Mouse (Mus musculus) c-Kit-positive CD71-positive TER-119-positive erythroid progenitor cells, embryonic 14.5 days (primary cell): Measurements from ENCODE around the gene Olfr19.
"Not testable (repeated sequence)": the region's sequence is repeated elsewhere in the genome, so short reads cannot be mapped to it uniquely, and the experiment has no call there.

Source experiments
- DNase-seq: peaks from one replicate; pipeline ENCODE4 v3.0.0-alpha.2; 2013; ENCODE audit warnings: low spot score

Olfr19 gene

DNA sequence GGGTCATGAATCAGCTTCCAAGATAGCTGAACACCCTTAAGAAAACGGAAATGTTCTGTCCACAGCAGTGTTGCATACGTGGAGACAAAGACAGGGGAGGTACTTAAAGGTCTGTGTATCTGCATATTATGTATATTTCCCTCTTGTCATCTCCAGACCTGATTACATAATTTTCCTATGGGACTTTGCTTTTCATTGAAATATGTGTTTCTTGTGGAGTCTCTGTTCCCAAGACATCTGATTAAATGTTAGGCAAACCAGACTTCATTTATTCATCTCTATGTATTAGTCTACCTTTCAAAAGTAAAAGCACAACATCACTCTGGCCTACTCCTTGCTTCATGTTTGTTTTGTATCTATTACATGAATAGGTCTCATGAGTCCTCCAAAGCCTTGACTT is at the start of gene Olfr19:
Olfr19 (minus strand) TSS at position 101 of the 400 bp plus-strand sequence.
- DNase-seq, result no peak

GRCm38 (mm10) chr16:16684975-16685374 is 8.8 kb upstream of the Olfr19 start:
- no peak for DNase-seq

GRCm38 (mm10) chr16:16684053-16684452 is 7.8 kb upstream of the Olfr19 start:
- no peak for DNase-seq

DNA sequence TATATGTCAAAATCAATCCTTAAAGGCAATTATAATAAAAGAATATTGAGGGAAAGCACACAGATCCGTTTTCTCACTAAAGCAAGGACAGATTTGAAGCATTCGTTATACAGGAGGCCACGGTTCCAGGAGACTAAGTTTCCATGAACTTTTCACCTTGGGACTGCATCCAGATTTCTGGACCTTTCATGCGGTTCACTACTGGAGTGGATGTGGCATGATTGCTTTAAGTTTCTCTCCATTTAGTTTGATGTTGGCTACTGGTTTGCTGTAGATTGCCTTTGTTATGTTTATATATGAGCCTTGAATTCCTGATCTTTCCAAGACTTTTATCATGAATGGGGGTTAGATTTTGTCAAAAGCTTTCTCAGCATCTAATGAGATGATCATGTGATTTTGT is 11.2 kb downstream of the Olfr19 start:
- DNase-seq, result no peak

GRCm38 (mm10) chr16:16664516-16664915 is 11.7 kb downstream of the Olfr19 start:
- not testable (repeated sequence) for DNase-seq

DNA sequence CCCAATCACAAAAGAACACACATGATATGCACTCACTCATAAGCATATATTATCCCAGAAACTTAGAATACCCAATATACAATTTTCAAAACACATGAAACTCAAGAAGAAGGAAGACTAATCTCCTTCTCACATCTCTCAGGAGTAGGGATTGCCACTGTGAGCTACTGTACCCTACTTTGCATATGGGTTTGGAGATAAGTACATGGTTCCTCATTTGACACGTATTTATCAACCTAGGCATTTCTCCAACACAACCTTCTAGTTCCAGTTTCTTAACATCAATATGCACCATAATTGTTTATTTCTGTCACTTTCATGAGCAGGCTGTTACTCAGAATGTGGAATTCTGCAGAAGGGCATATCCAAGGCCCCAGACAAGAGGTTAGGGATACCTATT is 31.1 kb downstream of the Olfr19 start:
- no peak for DNase-seq

- DNase-seq, result no peak
These were observed 42.5 kb downstream of the Olfr19 start for GRCm38 (mm10) chr16:16633730-16634129.
